Mouse (Mus musculus) duodenum, adult 2 months (tissue): Measurements from ENCODE around the gene Znhit6. TPM values are rescaled to one million over a fixed set of nuclear protein-coding genes. Genes with fewer than 3 reads are reported as not detected.

Experiments
- polyA plus RNA-seq: library from polyadenylated mRNA; depleted of rRNA; stranded (reverse); fragments of >200 nt; gene quantifications from 2 replicates; pipeline ENCODE4 v1.2.3, GENCODE M21; 2012; ENCODE audit warnings: low replicate concordance; rRNA removed

The Znhit6 gene
- 0.71 TPM in 1 of 2 replicates, not detected in the other for polyA plus RNA-seq

GRCm38 (mm10) chr3:145575743-145576481 is at the start of gene Znhit6:
Gene Znhit6 (plus strand): TSS chr3:145576205.

GRCm38 (mm10) chr3:145649852-145650202 is 73.8 kb downstream of the Znhit6 start, which contains the start of gene Ccn1:
Gene Ccn1 (minus strand): TSS chr3:145649981.

Other genes starting within 250 kb of the Znhit6 start
- 6.9 and 11.1 TPM in 2 replicates for gene Ccn1, start 73.8 kb downstream of the Znhit6 start, polyA plus RNA-seq
- gene Ddah1, start 182.5 kb downstream of the Znhit6 start, polyA plus RNA-seq: 1.0 and 1.2 TPM in 2 replicates